Mouse (Mus musculus) E14TG2a.4 (cell line): ENCODE data around the gene Ifng.

Experiments used
- CTCF ChIP-seq: conservative IDR thresholded peaks from 2 replicates; pipeline ENCODE4 v1.5.1; 2014; ENCODE audit warnings: low read length
- NANOG ChIP-seq: IDR thresholded peaks from 2 replicates; pipeline ENCODE4 v1.6.1; 2014; ENCODE audit warnings: borderline replicate concordance, low read length, mixed read lengths

- TF ChIP-seq CTCF (no peak), NANOG (peak; percentile 98)
Measured at GRCm38 (mm10) chr10:118461126-118461767, 20.4 kb downstream of the Ifng start.
